Comparison of ENCODE assay signal across 10 mouse cellular contexts in the genomic region with DNA sequence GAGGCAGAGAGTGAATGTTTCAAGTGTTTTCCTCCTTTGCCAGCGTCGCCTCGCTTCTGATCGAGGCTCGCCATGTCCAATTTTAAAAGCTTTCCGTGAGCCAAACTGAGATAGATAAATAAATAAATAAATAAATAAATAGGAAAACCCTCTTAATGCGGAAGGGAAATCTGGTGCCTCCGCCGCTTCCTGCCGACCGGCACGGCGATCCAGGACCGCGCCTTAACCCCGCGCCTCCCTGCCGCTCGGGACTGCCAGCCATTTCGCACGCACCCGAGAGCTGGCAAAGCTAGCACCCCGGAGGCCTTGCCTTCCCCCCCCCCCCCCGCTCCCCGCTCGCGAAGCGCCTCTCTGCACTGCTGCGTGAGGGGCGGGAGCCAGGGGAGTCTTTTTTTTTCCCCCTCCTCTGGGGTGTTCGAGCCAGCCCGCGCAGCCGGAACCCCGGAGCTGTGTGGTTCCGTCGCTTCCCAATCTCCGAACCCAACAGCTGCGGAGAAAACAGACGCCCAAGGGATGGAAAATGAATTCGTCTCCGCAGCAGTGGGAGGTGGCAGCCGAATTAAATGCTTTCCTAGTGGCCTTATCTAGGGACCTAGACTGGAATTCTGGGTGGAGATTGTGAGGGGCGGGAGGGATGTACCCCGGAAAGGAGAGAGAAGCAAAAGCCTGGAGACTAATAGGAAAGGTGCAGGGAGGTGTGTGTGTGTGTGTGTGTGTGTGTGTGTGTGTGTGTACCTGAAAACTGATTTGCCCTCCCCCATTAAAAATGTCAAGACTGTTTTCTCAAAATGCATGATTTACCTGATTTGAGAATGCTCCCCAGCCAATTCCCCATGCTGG. TPM values are rescaled to one million over a fixed set of nuclear protein-coding genes. Genes with fewer than 3 reads are reported as not detected.
DNase-seq lines count a peak whose midpoint lies in the region; ATAC-seq and TF ChIP-seq lines count a peak whose summit lies in the region.
"Had no signal": no experiment of that assay in that cellular context is flagged by ENCODE, and none has a peak within 500 bp of the region (broad histone marks: within the 10 kb centered on the region; RNA-seq: fewer than 3 reads in every experiment).

No protein-coding gene starts in this region.

- peak; percentile 36 for ATAC-seq in forebrain, embryonic 13.5 days
- ATAC-seq in limb, embryonic 11.5 days (ENCODE audit: insufficient number of reproducible peaks, low FRiP score, low TSS enrichment, low read depth) = no peak
- peak; percentile 27; the same call in 1 of the 2 replicates for ATAC-seq in neural tube, embryonic 13.5 days (ENCODE audit: low read depth)

- H3K27ac ChIP-seq in gastrocnemius, adult 2 months = no peak overlapping the region; the same call in 1 of the 2 replicates
- no peak overlapping the region for H3K27ac ChIP-seq in ES-E14 (ENCODE audit: insufficient read depth, low read depth, low read length, poor library complexity, severe bottlenecking)
- no peak overlapping the region for H3K27ac ChIP-seq in forebrain, embryonic 13.5 days
- H3K27ac ChIP-seq in limb, embryonic 11.5 days (replicated peaks; ENCODE audit: low read depth, low read length) = no peak overlapping the region
- no peak overlapping the region for H3K27ac ChIP-seq in neural tube, embryonic 13.5 days (replicated peaks)

- peak overlapping the region; percentile 68 for H3K4me3 ChIP-seq in gastrocnemius, adult 2 months
- H3K4me3 ChIP-seq in ES-E14 (ENCODE audit: insufficient read depth in 1 of 2, low read depth in 1 of 2, low read length in 2 of 2, poor library complexity in 1 of 2, severe bottlenecking in 1 of 2) = peak overlapping the region; percentile 15 to 51
- peak overlapping the region; percentile 47 for H3K4me3 ChIP-seq in forebrain, embryonic 13.5 days
- H3K4me3 ChIP-seq in limb, embryonic 11.5 days (ENCODE audit: low read depth, low read length) = peak overlapping the region; percentile 38
- H3K4me3 ChIP-seq in neural tube, embryonic 13.5 days = peak overlapping the region; percentile 54

- H3K9ac ChIP-seq in ES-E14 (ENCODE audit: insufficient read depth, low read depth, low read length, poor library complexity, severe bottlenecking) = no peak overlapping the region
- H3K9ac ChIP-seq in forebrain, embryonic 13.5 days = peak overlapping the region; percentile 53
- peak overlapping the region; percentile 30 for H3K9ac ChIP-seq in limb, embryonic 11.5 days (ENCODE audit: low read length)
- peak overlapping the region; percentile 64 for H3K9ac ChIP-seq in neural tube, embryonic 13.5 days

- peak; percentile 37 for DNase-seq in gastrocnemius, adult 2 months
- DNase-seq in gastrocnemius, postnatal 25 days = no peak
- no peak for DNase-seq in ES-E14 (ENCODE audit: low read depth, low spot score)
- peak; percentile 45 for DNase-seq in limb, embryonic 11.5 days (ENCODE audit: low spot score)
- DNase-seq in urinary bladder, postnatal 14 days (ENCODE audit: low spot score) = no peak
- DNase-seq in spleen, adult 18-20 months = no peak

- WGBS in forebrain, embryonic 13.5 days = under 1% methylated on average over 27 of the region's 45 CpGs
- under 1% methylated on average over 43 of the region's 45 CpGs for WGBS in limb, embryonic 11.5 days
- WGBS in neural tube, embryonic 13.5 days = under 1% methylated on average over 41 of the region's 45 CpGs

- H3K27me3 ChIP-seq in forebrain, embryonic 13.5 days = peaks cover 100% of the 10 kb centered on the region
- peaks cover 89% of the 10 kb centered on the region for H3K27me3 ChIP-seq in limb, embryonic 11.5 days (ENCODE audit: control insufficient read depth, insufficient read depth, low read length)
- peaks cover 99% of the 10 kb centered on the region for H3K27me3 ChIP-seq in neural tube, embryonic 13.5 days

- H3K9me3 ChIP-seq in ES-E14 (ENCODE audit: control insufficient read depth, insufficient read depth, low read depth, low read length) = no peaks in the 10 kb centered on the region
- H3K9me3 ChIP-seq in forebrain, embryonic 13.5 days (replicated peaks) = no peaks in the 10 kb centered on the region
- no peaks in the 10 kb centered on the region for H3K9me3 ChIP-seq in limb, embryonic 11.5 days (ENCODE audit: control insufficient read depth, low read length)
- H3K9me3 ChIP-seq in neural tube, embryonic 13.5 days = no peaks in the 10 kb centered on the region

- H3K4me1 ChIP-seq in ES-E14 (ENCODE audit: control insufficient read depth in 2 of 2, insufficient read depth in 2 of 2, low read length in 2 of 2, poor library complexity in 1 of 2) = 0 out of 4 replicates have a peak, but pooled peaks cover 0 to 3% of the 10 kb centered on the region in 2 experiments
- H3K4me1 ChIP-seq in forebrain, embryonic 13.5 days = peaks cover 48% of the 10 kb centered on the region
- peaks cover 38% of the 10 kb centered on the region for H3K4me1 ChIP-seq in limb, embryonic 11.5 days (ENCODE audit: control insufficient read depth, insufficient read depth, low read length)
- H3K4me1 ChIP-seq in neural tube, embryonic 13.5 days (replicated peaks) = peaks cover 53% of the 10 kb centered on the region

- intact Hi-C loops in gastrocnemius, adult 2 months (cut with DNase I) = loop anchor here (10.0 kb wide), 1 partner anchor 251 kb away; no protein-coding TSS in a partner anchor

- TF ChIP-seq CTCF in gastrocnemius, adult 2 months (IDR thresholded peaks at IDR 0.05) = no peak

- in situ Hi-C loops in ES-E14 (cut with MboI; ENCODE audit: low sequenced_read_pairs in 2 of 2, unreplicated experiment in 2 of 2) = loop anchor here in 1 of 2 experiments (25.0 kb wide), 1 partner anchor 351 kb away; no protein-coding TSS in a partner anchor

- no peaks in the 10 kb centered on the region for H3K36me3 ChIP-seq in ES-E14 (ENCODE audit: control insufficient read depth, insufficient read depth, low read length, poor library complexity, severe bottlenecking)
- no peaks in the 10 kb centered on the region for H3K36me3 ChIP-seq in forebrain, embryonic 13.5 days (ENCODE audit: poor library complexity, severe bottlenecking)
- no peaks in the 10 kb centered on the region for H3K36me3 ChIP-seq in limb, embryonic 11.5 days (ENCODE audit: control insufficient read depth, insufficient read depth, low read length)
- no peaks in the 10 kb centered on the region for H3K36me3 ChIP-seq in neural tube, embryonic 13.5 days

- peak overlapping the region; percentile 90 for H3K4me2 ChIP-seq in forebrain, embryonic 13.5 days
- H3K4me2 ChIP-seq in limb, embryonic 11.5 days (ENCODE audit: low read depth, severe bottlenecking) = peak overlapping the region; percentile 71
- peak overlapping the region; percentile 92 for H3K4me2 ChIP-seq in neural tube, embryonic 13.5 days

TF ChIP-seq in ES-E14, 5 proteins besides CTCF, POLR2A, EP300 and RAD21:
- TF ChIP-seq ZC3H11A (IDR thresholded peaks at IDR 0.05; ENCODE audit: borderline replicate concordance, low read depth, low read length) (no peak), MAFK (IDR thresholded peaks at IDR 0.05; ENCODE audit: insufficient read depth, low read depth, low read length) (no peak), CHD2 (IDR thresholded peaks at IDR 0.05; ENCODE audit: low read depth, low read length) (no peak), ZNF384 (IDR thresholded peaks at IDR 0.05; ENCODE audit: low read depth, low read length) (no peak), HCFC1 (IDR thresholded peaks at IDR 0.05; ENCODE audit: borderline replicate concordance, insufficient read depth, low read length) (no peak)

RNA-seq across cellular contexts. Expression of a gene that starts 3.1 kb away (rescaled TPM):
- total RNA-seq in gastrocnemius, adult 2 months (2021) = under 1 TPM; 0.23 to 0.33 TPM
- under 1 TPM; 0.69 to 0.75 TPM for total RNA-seq in gastrocnemius, postnatal 25 days (2021)
- total RNA-seq in ES-E14 (2012; rRNA removed) = 0.21 and 1.4 TPM in 2 replicates
- not detected in 2 replicates for polyA plus RNA-seq in forebrain, embryonic 13.5 days (2015; fragmentation: Nextera tagmentation; extraction: Ambion mirVana)
- polyA plus RNA-seq in limb, embryonic 11.5 days (2014; fragmentation: Nextera tagmentation; extraction: Ambion mirVana) = 1.2 TPM in 2 replicates
- 0.11 and 0.21 TPM in 2 replicates for polyA plus RNA-seq in neural tube, embryonic 13.5 days (2015; fragmentation: Nextera tagmentation; extraction: Ambion mirVana)
- total RNA-seq: MEL; neutrophil, adult 5-6 weeks had no signal

Comparison
In these comparisons a context has a peak if more than half of its experiments do, and no peak if none do; other contexts are left out.
1. DNase-seq: peak in gastrocnemius, adult 2 months (single experiment) and limb, embryonic 11.5 days (single experiment); none in gastrocnemius, postnatal 25 days (single experiment), ES-E14 (single experiment), urinary bladder, postnatal 14 days (single experiment) and spleen, adult 18-20 months (0 of 2).
2. Peak in every context shown above with its lines, with median percentiles within 50 percentile points of each other: H3K4me3 ChIP-seq and H3K4me2 ChIP-seq.